ENCODE assay signal across 14 mouse cellular contexts in the genomic region with DNA sequence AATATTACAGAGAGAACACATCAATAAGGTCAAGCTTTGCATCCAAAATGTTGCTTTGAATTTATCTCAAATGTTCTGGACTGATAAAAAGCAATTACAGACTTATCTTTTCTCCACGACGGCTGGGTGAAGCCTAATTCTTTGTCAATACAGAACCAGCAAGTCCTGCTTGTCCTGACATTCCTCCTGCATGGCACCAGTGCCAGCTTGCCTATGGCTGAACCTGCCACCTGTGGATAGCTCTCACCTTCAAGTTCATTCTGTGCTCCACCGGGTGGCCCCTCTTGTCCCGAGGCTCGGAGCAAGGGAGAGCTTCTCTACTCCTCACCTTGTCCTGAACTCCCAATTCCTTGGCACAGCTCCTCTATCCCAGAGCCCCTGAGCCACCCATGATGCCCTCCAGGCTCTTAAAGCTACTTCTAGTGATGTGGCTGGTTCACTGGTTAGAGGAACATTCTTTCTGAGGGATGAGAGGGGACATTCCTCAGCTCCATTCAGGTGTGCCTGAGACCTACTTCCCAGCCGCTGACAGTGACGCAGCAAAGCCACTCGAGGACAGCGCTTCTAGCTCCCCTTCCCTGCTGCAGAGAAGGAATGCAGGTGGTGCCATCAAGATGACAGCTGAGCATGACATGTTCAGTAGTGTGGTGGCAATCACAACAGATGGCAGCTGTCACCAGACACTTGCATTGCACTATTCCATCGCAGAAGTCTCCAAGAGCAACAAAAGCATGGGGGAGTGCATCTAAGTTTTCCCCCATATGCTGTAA.
DNase-seq lines count a peak whose midpoint lies in the region; ATAC-seq lines count a peak whose summit lies in the region.
"Had no signal": no experiment of that assay in that cellular context is flagged by ENCODE, and none has a peak within 500 bp of the region (broad histone marks: within the 10 kb centered on the region; RNA-seq: fewer than 3 reads in every experiment).

No protein-coding gene starts in this region.

- no peaks in the 10 kb centered on the region for H3K27me3 ChIP-seq in forebrain, embryonic 13.5 days
- H3K27me3 ChIP-seq in forebrain, embryonic 12.5 days = 0 out of 2 replicates have a peak, but pooled peaks cover 3% of the 10 kb centered on the region

- no peak overlapping the region for H3K4me3 ChIP-seq in forebrain, embryonic 13.5 days
- no peak overlapping the region for H3K4me3 ChIP-seq in forebrain, embryonic 12.5 days (replicated peaks)
- H3K4me3 ChIP-seq: limb, embryonic 13.5 days; megakaryocyte, embryonic 14.5 days had no signal

- no peak overlapping the region for H3K9ac ChIP-seq in forebrain, embryonic 13.5 days
- no peak overlapping the region for H3K9ac ChIP-seq in forebrain, embryonic 12.5 days
- H3K9ac ChIP-seq: limb, embryonic 13.5 days had no signal

- peak; percentile 37 for DNase-seq in layer of hippocampus, adult 11-12 months (ENCODE audit: low spot score)
- DNase-seq in layer of hippocampus, adult 9-10 months (ENCODE audit: low spot score) = no peak
- peak; percentile 44 to 46 for DNase-seq in layer of hippocampus, postnatal 36 days
- peak; percentile 6 for DNase-seq in retina, embryonic 14.5 days (ENCODE audit: low spot score)
- DNase-seq in spleen, postnatal 10 days (ENCODE audit: low spot score in 2 of 2) = no peak
- DNase-seq: thymus, postnatal 36 days had no signal

- WGBS in forebrain, embryonic 13.5 days = 78% methylated on average over 10 of the region's 10 CpGs
- WGBS in forebrain, embryonic 12.5 days = 77% methylated on average over 10 of the region's 10 CpGs

- no peaks in the 10 kb centered on the region for H3K36me3 ChIP-seq in forebrain, embryonic 13.5 days (ENCODE audit: poor library complexity, severe bottlenecking)
- no peaks in the 10 kb centered on the region for H3K36me3 ChIP-seq in forebrain, embryonic 12.5 days (replicated peaks)
- H3K36me3 ChIP-seq: G1E; limb, embryonic 13.5 days had no signal

- no peaks in the 10 kb centered on the region for H3K4me1 ChIP-seq in forebrain, embryonic 13.5 days
- H3K4me1 ChIP-seq in forebrain, embryonic 12.5 days = no peaks in the 10 kb centered on the region
- H3K4me1 ChIP-seq: megakaryocyte, embryonic 14.5 days had no signal

- H3K9me3 ChIP-seq in forebrain, embryonic 13.5 days (replicated peaks) = no peaks in the 10 kb centered on the region
- H3K9me3 ChIP-seq in forebrain, embryonic 12.5 days = no peaks in the 10 kb centered on the region
- H3K9me3 ChIP-seq: limb, embryonic 13.5 days; megakaryocyte, embryonic 14.5 days had no signal

- H3K4me2 ChIP-seq in forebrain, embryonic 13.5 days = no peak overlapping the region
- H3K4me2 ChIP-seq in forebrain, embryonic 12.5 days = no peak overlapping the region
- H3K4me2 ChIP-seq: limb, embryonic 13.5 days had no signal

- peak; percentile 70; the same call in 1 of the 2 replicates for ATAC-seq in forebrain, embryonic 13.5 days
- ATAC-seq in forebrain, embryonic 12.5 days (ENCODE audit: low FRiP score) = no peak
- no peak for ATAC-seq in megakaryocyte-erythroid progenitor cell, adult 5-6 weeks (replicated peaks; ENCODE audit: low FRiP score, low TSS enrichment, poor library complexity, severe bottlenecking)
- ATAC-seq: activated CD4-positive, CD25-positive, alpha-beta regulatory T cell, adult 4 months; intestine, postnatal 0 days had no signal

- no peak overlapping the region for H3K27ac ChIP-seq in forebrain, embryonic 13.5 days
- H3K27ac ChIP-seq in forebrain, embryonic 12.5 days = no peak overlapping the region
- H3K27ac ChIP-seq: limb, embryonic 13.5 days had no signal

Comparison
In these comparisons a context has a peak if more than half of its experiments do, and no peak if none do; other contexts are left out.
1. DNase-seq: peak in layer of hippocampus, adult 11-12 months (single experiment), layer of hippocampus, postnatal 36 days (2 of 2) and retina, embryonic 14.5 days (single experiment); none in layer of hippocampus, adult 9-10 months (single experiment) and spleen, postnatal 10 days (0 of 2).